Mouse (Mus musculus) limb, embryonic 11.5 days (tissue): ENCODE measurements around the gene Rras2. TPM values are rescaled to one million over a fixed set of nuclear protein-coding genes. Genes with fewer than 3 reads are reported as not detected.

Source experiments
- ATAC-seq: fragments of 200-750 bp; cut with Nextera tagmentation; 2 replicates; pipeline ENCODE4 v1.8.0; 2017; ENCODE audit warnings: low read depth; ENCODE audit not compliant: insufficient number of reproducible peaks, low FRiP score, low TSS enrichment
- DNase-seq: peaks from one replicate; pipeline ENCODE4 v3.0.0-alpha.2; 2015; ENCODE audit warnings: low spot score
- H3K27ac ChIP-seq: fragments of 300-500 bp; sonication (generic); replicated peaks from 2 replicates; pipeline ENCODE4 v1.5.1; 2014; ENCODE audit warnings: low read depth, mild to moderate bottlenecking, low read length
- H3K27me3 ChIP-seq: fragments of 300-500 bp; sonication (generic); 2 replicates; pipeline ENCODE4 v1.6.1; 2014; ENCODE audit warnings: mild to moderate bottlenecking, low read length, mixed read lengths; ENCODE audit not compliant: control insufficient read depth, insufficient read depth
- H3K36me3 ChIP-seq: fragments of 300-500 bp; sonication (generic); 2 replicates; pipeline ENCODE4 v1.6.1; 2014; ENCODE audit warnings: mild to moderate bottlenecking, low read length, moderate library complexity, mixed read lengths; ENCODE audit not compliant: control insufficient read depth, insufficient read depth
- H3K4me1 ChIP-seq: fragments of 300-500 bp; sonication (generic); 2 replicates; pipeline ENCODE4 v1.6.1; 2014; ENCODE audit warnings: low read length, mixed read lengths; ENCODE audit not compliant: control insufficient read depth, insufficient read depth
- H3K4me2 ChIP-seq: fragments of 300-500 bp; sonication (generic); 2 replicates; pipeline ENCODE4 v1.6.1; 2014; ENCODE audit warnings: low read depth, mild to moderate bottlenecking, moderate library complexity; ENCODE audit not compliant: severe bottlenecking
- H3K4me3 ChIP-seq: fragments of 300-500 bp; sonication (generic); 2 replicates; pipeline ENCODE4 v1.5.1; 2014; ENCODE audit warnings: low read depth, low read length
- H3K9ac ChIP-seq: fragments of 300-500 bp; sonication (generic); 2 replicates; pipeline ENCODE4 v1.6.1; 2014; ENCODE audit warnings: mild to moderate bottlenecking, low read length
- H3K9me3 ChIP-seq: fragments of 300-500 bp; sonication (generic); 2 replicates; pipeline ENCODE4 v1.6.1; 2016; ENCODE audit warnings: low read length; ENCODE audit not compliant: control insufficient read depth
- WGBS: fragments of 180-500 bp; shearing (Covaris S2); extraction: QIAGEN DNeasy Blood & Tissue Kit; methylation state at CpG from one replicate; pipeline ENCODE4 v1.1.7; 2014; 5-methylcytosine and 5-hydroxymethylcytosine counted together
- polyA plus RNA-seq: library from polyadenylated mRNA; unstranded; fragments of >200 nt; fragmentation: Nextera tagmentation; extraction: Ambion mirVana; gene quantifications from 2 replicates; pipeline ENCODE4 v1.2.1, GENCODE M21; 2014

The Rras2 gene
- polyA plus RNA-seq, 1 experiment from 2014 or later, result 27.0 TPM

DNA sequence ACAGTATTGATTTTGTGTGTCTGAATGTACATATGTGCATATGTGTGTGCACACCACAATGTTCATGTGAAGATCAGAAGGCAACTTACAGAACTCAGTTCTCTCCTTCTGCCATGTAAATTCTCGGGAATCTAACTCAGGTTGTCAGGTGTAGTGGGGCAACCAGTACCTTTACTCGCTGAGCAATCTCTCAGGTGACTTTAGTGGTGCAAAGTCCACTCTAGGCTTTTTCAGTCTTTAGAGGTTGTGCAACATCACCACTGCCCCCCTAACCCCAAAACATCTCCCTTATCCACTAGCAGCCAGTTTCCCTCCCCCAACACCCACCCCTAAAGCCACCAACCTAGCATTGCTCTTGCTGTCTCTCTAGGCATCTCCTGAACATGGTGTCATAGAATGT, 43.0 kb downstream of the Rras2 start:
- H3K4me2 ChIP-seq, result no peak overlapping the region
- H3K9ac ChIP-seq, result no peak overlapping the region
- no peaks in the 10 kb centered on the region for H3K36me3 ChIP-seq
- 81% methylated on average over 2 of the region's 2 CpGs for WGBS
- H3K27me3 ChIP-seq, result no peaks in the 10 kb centered on the region
- DNase-seq, result no peak
- H3K4me1 ChIP-seq, result peaks cover 12% of the 10 kb centered on the region
- no peaks in the 10 kb centered on the region for H3K9me3 ChIP-seq
- no peak overlapping the region for H3K27ac ChIP-seq
- ATAC-seq, result no peak
- H3K4me3 ChIP-seq, result no peak overlapping the region

DNA sequence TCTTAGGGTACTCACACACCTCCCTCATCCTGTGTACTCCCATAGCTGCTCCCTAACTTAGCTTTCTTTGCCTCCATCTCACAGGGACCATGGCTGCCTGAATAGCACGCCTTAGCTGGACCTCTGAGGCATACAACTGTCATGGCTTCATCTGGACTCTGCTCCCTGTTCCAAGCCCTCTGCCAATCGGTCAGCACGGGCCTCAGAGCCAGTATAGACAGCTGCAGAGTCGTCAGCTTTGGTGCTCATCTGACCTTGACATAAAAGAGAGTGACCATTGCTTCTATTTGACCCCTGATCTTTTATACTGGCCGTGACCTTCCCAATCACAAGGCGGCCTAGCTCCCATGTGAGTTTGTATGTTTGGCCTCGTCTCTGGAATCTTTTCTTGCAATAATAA, 43.4 kb downstream of the Rras2 start:
- WGBS, result 67% methylated on average over 7 of the region's 7 CpGs
- H3K9me3 ChIP-seq, result no peaks in the 10 kb centered on the region
- peaks cover 12% of the 10 kb centered on the region for H3K4me1 ChIP-seq
- H3K36me3 ChIP-seq, result no peaks in the 10 kb centered on the region
- no peak overlapping the region for H3K4me2 ChIP-seq
- no peaks in the 10 kb centered on the region for H3K27me3 ChIP-seq
- H3K27ac ChIP-seq, result no peak overlapping the region
- no peak overlapping the region for H3K9ac ChIP-seq
- DNase-seq, result no peak
- H3K4me3 ChIP-seq, result no peak overlapping the region
- ATAC-seq, result no peak

DNA sequence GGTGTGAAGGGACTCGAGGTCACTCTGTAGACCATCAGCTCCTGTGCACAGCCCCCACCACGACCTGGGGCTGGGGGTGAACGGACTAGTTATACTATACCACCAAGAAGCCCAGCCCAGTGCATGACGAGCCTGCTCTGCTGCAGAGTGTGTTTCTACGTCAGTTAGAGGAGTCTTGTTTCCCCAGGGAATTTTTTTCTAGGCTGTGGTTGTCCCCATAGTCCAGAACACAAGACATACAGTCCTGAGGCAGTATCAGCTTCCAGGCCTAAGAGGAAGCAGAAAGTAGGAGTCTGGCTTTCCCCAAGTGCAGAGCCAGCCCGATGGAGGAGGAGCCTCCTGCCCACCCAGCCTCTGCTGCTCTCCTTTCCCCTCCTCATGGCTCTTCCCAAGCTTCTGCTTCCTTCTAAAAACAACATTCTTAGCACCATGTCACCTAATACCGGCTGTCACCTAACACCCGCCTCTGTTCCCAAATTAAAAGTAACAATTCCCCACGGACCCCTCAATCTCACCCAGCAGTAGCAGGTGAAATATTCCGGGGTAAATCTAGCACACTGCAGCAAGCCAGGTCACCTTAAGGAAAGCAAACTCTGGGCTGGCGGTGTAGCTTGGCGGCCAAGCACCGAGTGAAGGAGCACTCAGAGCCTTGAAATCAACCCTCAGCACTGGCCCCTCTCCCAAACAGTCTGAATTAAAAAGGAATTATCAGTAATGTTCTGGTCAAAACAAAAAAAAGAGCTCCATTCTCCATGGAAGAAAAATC, 45.5 kb downstream of the Rras2 start:
- H3K4me2 ChIP-seq, result peak overlapping the region; percentile 2; the same call in 1 of the 2 replicates
- H3K36me3 ChIP-seq, result no peaks in the 10 kb centered on the region
- H3K9ac ChIP-seq, result no peak overlapping the region
- H3K4me1 ChIP-seq, result peaks cover 12% of the 10 kb centered on the region
- DNase-seq (peak; percentile 43), ATAC-seq (peak; percentile 69)
- no peaks in the 10 kb centered on the region for H3K9me3 ChIP-seq
- no peak overlapping the region for H3K27ac ChIP-seq
- H3K27me3 ChIP-seq, result no peaks in the 10 kb centered on the region
- H3K4me3 ChIP-seq, result no peak overlapping the region
- 22% methylated on average over 13 of the region's 13 CpGs for WGBS

DNA sequence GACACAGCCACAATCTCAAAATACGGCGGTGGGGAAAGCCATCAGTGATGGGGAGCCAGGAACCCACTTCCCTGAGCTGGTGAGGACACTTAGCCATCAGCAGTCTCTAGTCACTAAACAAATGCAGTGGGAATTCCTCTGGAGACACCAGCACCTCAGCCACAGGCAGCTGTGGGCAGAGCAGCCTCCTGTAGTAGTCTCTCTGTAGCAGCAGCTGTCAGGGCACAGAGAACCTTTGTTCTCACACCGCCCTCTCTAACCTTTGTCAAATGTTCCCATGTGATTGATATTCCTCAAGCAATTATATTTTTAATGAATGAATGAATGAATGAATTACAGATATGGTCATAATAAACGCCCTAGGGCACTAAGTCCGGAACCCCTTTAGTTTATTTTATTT, 46.2 kb downstream of the Rras2 start:
- H3K9ac ChIP-seq, result no peak overlapping the region
- WGBS, result 77% methylated on average over 5 of the region's 5 CpGs
- H3K4me2 ChIP-seq, result no peak overlapping the region

DNA sequence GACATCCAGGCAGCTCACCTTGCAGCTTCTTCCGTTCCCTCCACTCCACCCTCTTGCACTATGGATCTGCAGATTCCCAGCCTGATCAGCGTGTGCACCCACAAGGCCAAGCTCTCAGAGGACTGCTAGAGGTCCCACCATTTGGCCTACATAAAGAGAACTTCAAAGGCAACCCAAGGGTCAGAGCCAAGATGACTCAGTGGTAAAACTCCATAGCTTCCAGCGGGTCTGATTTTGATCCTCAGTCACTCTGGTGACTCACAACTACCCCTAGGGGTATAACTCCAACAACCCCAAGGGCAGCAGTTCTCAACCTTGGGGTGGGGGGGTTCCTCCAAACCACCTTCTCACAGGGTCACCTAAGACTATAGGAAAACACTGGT, 47.1 kb downstream of the Rras2 start:
- no peak for DNase-seq
- H3K27ac ChIP-seq, result no peak overlapping the region
- H3K36me3 ChIP-seq, result no peaks in the 10 kb centered on the region
- peaks cover 20% of the 10 kb centered on the region for H3K4me1 ChIP-seq
- ATAC-seq, result no peak
- H3K4me2 ChIP-seq, result no peak overlapping the region
- no peaks in the 10 kb centered on the region for H3K9me3 ChIP-seq
- no peaks in the 10 kb centered on the region for H3K27me3 ChIP-seq
- no peak overlapping the region for H3K9ac ChIP-seq
- H3K4me3 ChIP-seq, result no peak overlapping the region
- 60% methylated on average over 3 of the region's 3 CpGs for WGBS

More for the DNA sequence above, 46.2 kb downstream of the Rras2 start:
- peaks cover 14% of the 10 kb centered on the region for H3K4me1 ChIP-seq
- no peak overlapping the region for H3K4me3 ChIP-seq
- ATAC-seq (no peak), DNase-seq (no peak)
- H3K27ac ChIP-seq, result no peak overlapping the region
- H3K36me3 ChIP-seq, result no peaks in the 10 kb centered on the region
- H3K27me3 ChIP-seq, result no peaks in the 10 kb centered on the region
- H3K9me3 ChIP-seq, result no peaks in the 10 kb centered on the region

DNA sequence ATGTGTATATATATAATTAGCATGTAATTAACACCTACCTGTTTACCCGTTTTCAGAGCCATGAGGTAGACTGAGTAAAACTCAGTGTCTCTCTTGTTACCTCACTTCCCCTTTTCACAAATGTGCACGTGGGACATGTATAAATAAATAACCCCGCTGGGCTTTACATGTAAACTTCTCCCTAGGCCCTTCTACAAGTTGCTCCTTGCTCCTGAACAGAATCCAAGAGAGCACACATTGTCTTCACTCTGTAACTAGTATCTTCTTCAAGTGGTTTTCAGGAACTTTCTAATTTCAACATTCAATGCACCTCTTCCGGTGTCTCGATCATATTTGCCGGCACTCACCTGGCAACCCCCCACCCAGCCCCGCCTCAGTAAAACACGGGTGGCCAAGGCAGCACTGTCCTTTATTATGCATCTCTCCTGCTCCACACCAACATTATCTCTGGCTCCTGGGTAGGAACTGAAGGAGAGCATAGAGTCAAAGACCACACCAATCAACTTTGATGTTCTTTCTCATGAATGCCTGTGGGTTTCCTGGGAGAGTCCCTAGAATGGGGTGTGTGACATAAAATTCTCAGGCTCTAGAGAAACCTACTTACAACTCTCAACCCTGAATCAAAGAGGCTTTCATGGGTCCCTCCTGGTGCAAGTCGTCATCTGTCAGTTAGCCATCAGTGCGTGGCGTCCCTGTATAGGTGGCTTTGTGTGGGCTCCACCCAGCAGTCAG, 47.7 kb downstream of the Rras2 start:
- Histone ChIP-seq H3K9ac (no peak overlapping the region), H3K4me2 (no peak overlapping the region), H3K4me3 (no peak overlapping the region), H3K4me1 (peaks cover 20% of the 10 kb centered on the region), H3K36me3 (no peaks in the 10 kb centered on the region), H3K27me3 (no peaks in the 10 kb centered on the region), H3K9me3 (no peaks in the 10 kb centered on the region), H3K27ac (no peak overlapping the region)
- ATAC-seq (no peak), DNase-seq (no peak)
- WGBS, result 85% methylated on average over 11 of the region's 11 CpGs

DNA sequence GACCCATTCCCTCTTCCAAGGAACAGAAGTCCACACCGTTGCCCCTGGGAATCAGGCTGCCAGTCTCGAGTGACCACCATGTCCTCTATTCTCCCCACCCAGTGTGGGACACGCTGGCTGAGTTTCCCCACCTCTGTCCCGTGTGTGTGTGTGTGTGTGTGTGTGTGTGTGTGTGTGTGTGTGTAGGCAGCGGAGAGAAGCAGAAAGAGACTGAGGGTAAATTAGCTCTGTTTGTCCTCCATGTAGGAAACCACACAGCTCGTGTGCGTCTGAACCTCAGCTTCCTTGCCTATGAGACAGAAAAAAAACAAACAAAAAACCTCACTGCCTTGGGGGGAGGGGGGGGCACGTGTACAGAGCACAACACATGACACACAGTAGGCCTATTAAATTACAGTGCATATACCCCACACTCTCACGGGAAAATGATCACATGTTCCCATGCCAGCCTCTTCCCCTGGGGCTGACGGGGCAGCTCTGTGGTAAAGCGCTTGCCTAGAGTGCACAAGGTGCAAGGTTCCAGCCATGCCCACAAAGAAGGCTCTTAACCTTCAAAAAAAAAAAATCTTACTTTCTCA, 48.5 kb downstream of the Rras2 start:
- ATAC-seq (no peak), DNase-seq (no peak)
- Histone ChIP-seq H3K27ac (no peak overlapping the region), H3K27me3 (no peaks in the 10 kb centered on the region), H3K9ac (no peak overlapping the region), H3K4me3 (no peak overlapping the region), H3K4me1 (peaks cover 20% of the 10 kb centered on the region), H3K9me3 (no peaks in the 10 kb centered on the region), H3K4me2 (no peak overlapping the region), H3K36me3 (no peaks in the 10 kb centered on the region)
- 85% methylated on average over 11 of the region's 11 CpGs for WGBS

DNA sequence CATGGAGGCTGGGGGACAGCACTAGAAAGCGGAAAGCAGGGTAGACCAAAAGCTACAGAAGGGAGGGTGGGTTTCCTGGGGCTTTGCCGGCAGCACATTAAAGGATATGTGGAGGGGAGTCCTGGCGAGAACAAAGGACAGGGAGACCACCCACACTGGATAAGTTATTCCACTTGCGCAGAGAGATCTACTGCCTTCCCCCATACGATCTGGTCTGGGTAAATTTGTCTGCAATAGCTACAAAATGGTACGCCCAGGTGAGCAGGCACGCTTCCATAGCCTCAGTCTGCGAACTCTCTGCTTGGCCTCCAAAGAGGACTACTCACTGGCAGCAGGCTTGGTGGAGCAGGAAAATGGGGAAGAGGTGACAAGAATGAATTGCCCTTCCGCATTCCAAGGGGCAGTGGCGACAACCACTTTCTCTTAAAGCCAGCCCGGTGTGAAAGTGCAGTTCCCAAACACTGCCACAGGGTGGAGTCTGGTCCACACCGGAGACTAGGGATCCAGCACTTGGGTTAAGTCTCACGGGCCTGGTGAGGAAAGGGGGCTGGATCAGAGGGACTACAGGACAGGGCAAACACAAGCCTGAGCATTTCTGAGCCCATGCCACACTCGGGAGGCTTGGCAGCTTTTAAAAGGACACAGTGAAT, 50.9 kb downstream of the Rras2 start:
- Histone ChIP-seq H3K9me3 (no peaks in the 10 kb centered on the region), H3K27ac (no peak overlapping the region), H3K9ac (no peak overlapping the region), H3K4me3 (no peak overlapping the region), H3K4me1 (peaks cover 12% of the 10 kb centered on the region), H3K27me3 (no peaks in the 10 kb centered on the region), H3K4me2 (peak overlapping the region; percentile 43), H3K36me3 (no peaks in the 10 kb centered on the region)
- DNase-seq (peak; percentile 90), ATAC-seq (peak; percentile 60)
- 3% methylated on average over 14 of the region's 14 CpGs for WGBS
